Mouse (Mus musculus): Measurements from ENCODE around the gene Fga.

Gene Fga

GRCm38 (mm10) chr3:83030331-83030730 is 4.5 kb downstream of the Fga start:
- DNase-seq = no peak

- no peak for DNase-seq
Observed at GRCm38 (mm10) chr3:83032746-83033308, 7.0 kb downstream of the Fga start.

- DNase-seq = no peak
Observed at GRCm38 (mm10) chr3:83033801-83034200, 7.9 kb downstream of the Fga start.

DNA sequence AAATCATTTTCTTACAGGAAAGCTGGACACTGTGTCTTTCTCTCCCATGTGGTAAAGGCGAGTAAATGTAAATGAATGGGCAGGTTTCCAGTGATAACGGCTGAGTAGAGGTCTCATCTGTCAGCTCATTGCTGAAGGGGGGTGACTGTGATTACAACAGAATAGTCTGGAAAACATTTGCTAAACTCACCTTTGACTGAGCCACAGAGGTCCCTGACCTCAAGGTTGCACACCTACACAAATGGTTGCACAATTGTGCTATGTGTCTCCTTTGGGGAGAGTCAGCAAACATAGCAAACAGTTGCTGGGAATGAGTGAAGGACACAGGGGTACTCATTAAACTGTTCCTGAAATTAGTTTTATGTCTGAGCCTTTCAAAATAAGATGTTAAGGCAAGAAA is 13.0 kb downstream of the Fga start:
- DNase-seq = no peak

DNA sequence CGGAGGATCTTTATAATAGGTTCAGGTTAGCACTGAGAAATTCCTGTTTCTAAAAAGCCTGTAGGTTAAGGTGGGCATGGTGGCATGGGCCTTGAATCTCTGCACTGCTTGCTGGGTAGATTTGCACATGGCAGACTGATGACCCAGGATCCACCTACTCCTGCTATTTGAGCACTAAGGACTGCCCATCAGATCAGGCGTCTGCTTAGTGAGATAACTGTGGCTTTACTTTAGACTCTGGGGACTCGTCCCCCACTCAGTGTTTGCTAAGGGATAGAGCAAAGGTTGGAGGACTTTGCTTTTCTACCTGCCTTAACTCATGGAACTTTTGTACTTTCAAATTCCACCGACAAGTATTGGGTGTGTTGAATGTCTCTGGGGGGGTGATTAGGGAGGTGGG is 13.8 kb downstream of the Fga start:
- no peak for DNase-seq

DNA sequence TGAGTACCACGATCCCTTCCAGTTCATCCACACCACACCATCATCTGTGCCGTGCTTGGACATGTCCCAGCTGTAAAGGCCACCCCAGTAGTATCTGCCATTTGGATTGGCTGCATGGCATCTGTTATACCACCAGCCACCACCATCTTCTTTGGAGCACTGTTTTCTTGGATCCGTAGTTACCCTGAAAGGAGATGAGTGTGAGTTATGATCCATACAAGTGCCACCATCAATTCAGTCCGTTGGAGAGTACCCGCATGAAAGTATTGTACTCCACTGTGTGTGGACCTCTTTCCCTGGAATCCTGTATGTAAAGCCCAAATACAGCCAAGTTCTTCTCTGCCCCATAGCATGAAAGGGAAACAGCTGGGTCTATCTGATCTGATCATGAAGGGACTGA is 16.6 kb downstream of the Fga start:
- no peak for DNase-seq

- DNase-seq = no peak
Observed at GRCm38 (mm10) chr3:83046649-83047048, 20.8 kb downstream of the Fga start.

DNA sequence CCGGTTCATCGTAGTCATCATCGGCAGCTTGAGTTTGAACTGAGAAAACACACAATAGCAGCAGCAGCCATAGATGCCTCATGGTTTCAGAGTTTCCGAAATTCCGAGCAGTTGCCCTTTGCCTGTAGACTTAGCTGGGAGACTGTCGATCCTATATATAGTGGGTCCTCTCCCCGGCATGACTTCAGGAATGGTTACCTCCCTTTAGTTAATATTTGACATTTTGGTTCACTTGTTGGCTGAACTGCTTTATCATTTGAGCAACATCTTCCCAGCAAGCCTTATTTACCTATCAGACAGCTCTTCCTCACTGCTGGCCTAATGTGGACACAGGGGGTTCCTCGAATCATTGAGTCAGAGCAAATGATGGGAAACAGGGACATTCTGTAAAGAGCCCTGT is 23.8 kb downstream of the Fga start, which contains the start of gene Fgb:
Gene Fgb (minus strand): TSS at position 184 of the 400 bp plus-strand sequence.
- no peak for DNase-seq

DNA sequence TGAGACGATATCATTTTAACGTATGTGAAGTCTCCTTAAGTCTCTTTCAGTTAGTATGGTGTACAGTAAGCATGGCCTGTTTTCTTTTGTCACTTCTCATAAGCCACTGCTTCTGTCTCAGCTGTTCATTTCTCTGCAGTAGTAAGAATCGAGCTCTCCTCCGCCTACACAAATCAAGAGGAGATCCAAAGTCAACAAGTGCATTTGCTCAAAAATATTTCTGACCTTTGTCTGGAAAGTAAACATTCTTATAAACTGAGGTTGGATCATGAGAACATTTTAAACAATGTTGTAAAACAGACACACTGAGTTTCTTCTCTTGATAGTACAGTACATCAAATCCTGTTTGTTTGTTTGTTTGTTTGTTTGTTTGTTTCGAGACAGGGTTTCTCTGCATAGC is 24.8 kb downstream of the Fga start:
- no peak for DNase-seq

DNA sequence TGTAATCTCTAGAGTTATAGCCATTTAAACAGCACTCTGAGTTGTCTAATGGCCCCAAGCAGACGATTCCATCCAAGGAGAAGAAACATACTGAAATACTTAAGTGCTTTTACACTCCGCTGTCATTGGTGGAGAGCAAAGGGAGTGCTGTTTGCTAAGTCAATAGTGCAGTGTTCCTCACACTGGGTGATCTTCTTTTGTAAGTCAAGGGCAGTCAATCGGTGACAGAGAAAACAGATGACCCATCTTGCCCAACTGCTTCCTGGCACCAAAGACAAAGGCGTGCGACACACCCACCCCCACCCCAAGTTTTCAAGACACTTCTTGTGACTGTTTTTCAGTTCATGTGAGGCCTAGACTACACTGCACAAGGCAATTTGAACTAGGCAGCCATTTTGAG is 26.2 kb downstream of the Fga start:
- no peak for DNase-seq

DNA sequence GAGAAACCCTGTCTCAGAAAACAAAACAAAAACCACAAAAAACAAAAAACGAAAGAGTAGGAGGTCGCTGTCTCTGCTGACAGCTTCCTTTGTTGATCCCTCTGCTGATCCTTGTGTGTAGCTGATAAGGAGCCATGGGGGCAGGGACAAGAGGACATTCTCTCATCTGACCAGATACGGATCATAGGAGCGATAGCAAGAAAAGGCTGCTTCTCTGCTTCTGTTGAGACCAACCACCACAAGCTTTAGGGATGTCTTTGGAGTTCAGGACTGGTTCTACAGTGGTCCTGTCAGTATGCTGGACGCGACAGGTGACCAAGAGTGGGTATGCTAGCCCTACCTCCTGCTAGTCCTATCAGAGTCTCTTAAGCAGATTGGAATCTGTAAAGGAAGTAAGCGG is 27.2 kb downstream of the Fga start:
- no peak for DNase-seq

- peak in 1 of 2 experiments; percentile 21 for DNase-seq
Observed at GRCm38 (mm10) chr3:83053758-83054157, 27.9 kb downstream of the Fga start.

DNA sequence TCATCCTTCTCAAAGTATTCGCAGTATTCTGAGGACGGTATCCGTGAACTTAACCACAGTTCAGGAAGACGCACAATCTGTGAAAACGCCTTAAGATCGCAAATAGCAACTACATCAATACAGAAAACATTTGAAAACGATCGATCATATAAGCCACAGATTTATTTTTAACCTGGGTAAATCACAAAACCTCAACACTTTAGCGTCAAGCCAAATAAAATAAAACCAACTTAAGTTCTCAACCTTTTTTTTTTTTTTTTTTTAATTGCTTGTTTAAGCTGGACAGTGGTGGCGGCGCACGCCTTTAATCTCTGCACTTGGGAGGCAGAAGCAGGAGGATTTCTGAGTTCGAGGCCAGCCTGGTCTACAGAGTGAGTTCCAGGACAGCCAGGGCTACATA is 28.9 kb downstream of the Fga start:
- DNase-seq = no peak

- DNase-seq = peak; percentile 99
Observed at GRCm38 (mm10) chr3:83055281-83056038, 29.6 kb downstream of the Fga start, which contains the start of gene Plrg1. Gene Plrg1 (plus strand): TSS chr3:83055522.

GRCm38 (mm10) chr3:83057046-83057445 is 31.2 kb downstream of the Fga start:
- no peak for DNase-seq

DNA sequence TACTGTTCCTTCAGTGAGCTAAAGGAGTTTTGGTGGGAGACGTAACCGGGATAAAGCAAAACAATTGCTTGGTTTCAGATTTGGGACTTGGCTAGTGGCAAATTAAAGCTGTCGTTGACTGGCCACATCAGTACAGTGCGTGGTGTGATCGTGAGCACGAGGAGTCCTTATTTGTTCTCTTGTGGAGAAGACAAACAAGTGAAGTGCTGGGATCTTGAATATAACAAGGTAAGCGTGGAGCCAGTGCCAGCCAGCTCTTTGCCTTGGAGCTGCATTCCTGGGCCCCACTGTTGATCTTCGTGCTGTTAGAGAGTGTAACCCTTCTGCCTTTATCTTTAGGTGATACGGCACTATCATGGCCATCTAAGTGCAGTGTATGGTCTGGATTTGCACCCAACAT is 42.0 kb downstream of the Fga start:
- DNase-seq = peak; percentile 72 to 79

DNA sequence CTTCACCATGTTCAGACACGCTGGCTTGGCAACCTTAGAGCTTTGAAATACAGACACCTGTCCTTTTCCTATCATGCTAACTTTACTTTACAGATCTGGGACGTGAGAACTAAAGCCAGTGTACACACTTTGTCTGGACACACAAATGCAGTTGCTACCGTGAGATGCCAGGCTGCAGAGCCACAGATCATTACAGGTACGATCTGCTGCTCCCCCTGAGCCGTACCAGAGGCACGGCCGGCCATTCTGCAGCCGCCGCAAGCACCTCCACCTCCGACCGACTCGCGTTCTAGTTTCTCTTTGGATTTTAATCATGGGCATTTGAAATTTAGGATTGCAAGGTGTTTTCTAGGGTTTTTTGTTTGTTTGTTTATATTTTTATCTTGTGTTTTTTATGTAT is 43.0 kb downstream of the Fga start:
- no peak for DNase-seq

DNA sequence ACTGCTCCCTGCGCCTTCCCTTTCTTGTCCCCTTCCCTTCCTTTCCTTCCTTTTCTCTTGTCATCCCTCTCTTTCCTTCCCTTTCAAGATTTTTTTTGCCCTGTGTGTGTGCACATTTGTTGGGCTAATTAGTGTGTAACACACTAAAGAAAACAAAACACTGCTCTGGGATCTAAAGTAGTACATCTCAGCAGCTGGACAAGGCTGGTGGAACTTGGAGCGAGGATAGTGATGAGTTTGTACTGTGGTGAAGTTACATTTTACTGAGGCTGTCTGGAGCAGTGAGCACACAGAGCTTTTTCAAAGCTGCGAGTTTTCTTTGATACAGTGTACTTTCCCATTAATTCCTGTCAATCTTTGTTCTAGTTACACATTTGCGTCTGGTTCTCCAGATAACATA is 44.4 kb downstream of the Fga start:
- DNase-seq = no peak

DNA sequence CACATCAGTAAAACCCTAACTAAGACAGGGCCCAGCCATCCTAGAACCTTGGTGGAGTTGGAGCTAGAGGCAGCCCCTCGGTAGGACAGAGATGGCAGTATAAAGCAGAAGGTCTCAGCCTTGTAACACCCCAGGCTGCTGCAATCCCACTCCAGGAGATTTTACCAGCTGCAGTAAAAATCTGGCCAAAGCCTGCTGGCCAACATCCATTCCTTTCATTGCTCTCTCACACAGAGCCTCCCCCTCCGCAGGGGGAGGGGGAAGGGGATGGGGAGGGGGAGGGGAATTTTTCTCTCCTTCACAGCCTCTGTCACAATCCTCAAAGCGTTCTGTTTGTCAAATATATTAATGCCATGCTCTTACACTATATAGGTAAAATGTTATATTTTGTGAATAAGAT is 50.7 kb downstream of the Fga start:
- peak in 1 of 2 experiments; percentile 29 for DNase-seq

DNA sequence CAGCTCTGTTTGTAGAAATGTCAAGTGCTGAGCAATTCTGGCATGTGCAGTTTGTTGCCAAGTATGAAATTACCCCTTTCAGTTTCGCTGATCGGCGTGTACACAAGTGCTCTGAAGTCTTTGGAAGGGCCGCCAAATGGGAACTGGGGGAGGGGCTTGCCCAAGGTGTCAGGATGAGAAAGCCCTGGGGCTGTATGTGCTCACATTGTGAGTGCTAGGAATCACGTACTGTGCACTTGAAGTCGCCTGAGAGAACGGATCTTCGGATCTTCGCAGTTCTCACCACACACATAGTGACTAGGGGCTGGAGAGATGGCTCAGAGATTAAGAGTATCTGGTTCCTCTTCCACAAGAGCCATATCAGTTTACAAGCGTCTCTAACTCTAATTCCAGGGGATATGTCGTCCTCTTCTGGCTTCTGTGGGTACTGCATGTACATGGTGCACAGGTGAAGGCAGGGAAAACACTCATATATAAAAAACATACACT is 54.7 kb downstream of the Fga start:
- peak; percentile 82 to 86 for DNase-seq
